1 mouse cellular context compared by ENCODE assay signal in the genomic region with DNA sequence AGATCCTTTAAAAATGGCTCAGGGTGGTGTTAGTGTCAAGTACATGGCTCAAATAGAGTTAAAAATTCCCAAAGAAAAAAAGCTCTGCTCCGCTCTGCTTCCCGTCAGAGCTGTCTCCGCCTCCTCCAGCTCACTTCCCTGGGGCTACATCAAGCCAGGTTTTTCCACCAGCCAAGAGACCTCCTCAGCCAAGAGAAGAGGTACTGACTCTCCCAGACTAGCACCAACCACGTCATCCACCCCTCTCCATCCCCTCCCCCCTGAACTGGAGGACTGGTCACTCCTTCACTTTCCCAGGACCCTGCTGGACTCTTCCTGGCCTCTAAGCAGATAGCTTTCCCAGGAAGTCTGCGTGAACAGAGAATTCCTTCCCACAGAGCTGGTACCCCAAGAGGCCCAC.
A peak's percentile ranks its signal among the peaks of the same experiment; 100 is the strongest.
TF ChIP-seq lines count a peak whose summit lies in the region.

No protein-coding gene starts in this region.

TF ChIP-seq in CH12.LX, 34 proteins besides CTCF, POLR2A, EP300 and RAD21:
- TF ChIP-seq JUN (IDR thresholded peaks at IDR 0.05; ENCODE audit: insufficient read depth, low read depth, low read length) = no peak
- no peak for TF ChIP-seq USF1 (IDR thresholded peaks at IDR 0.05; ENCODE audit: low read depth, low read length)
- TF ChIP-seq SMC3 (IDR thresholded peaks at IDR 0.05; ENCODE audit: low read depth, low read length) = no peak
- TF ChIP-seq NELFE (IDR thresholded peaks at IDR 0.05; ENCODE audit: low read depth, low read length) = no peak
- TF ChIP-seq NRF1 (IDR thresholded peaks at IDR 0.05; ENCODE audit: low read depth, low read length) = no peak
- TF ChIP-seq SIN3A (IDR thresholded peaks at IDR 0.05; ENCODE audit: low read length) = 0 out of 2 replicates have a peak, but pooled peaks have one; percentile 14
